10 mouse cellular contexts compared by ENCODE assay signal in genomic region chr8:72323131-72323725, GRCm38 (mm10). TPM values are rescaled to one million over a fixed set of nuclear protein-coding genes. Genes with fewer than 3 reads are reported as not detected.
DNase-seq lines count a peak whose midpoint lies in the region; ATAC-seq and TF ChIP-seq lines count a peak whose summit lies in the region.
"Had no signal": no experiment of that assay in that cellular context is flagged by ENCODE, and none has a peak within 500 bp of the region (broad histone marks: within the 10 kb centered on the region; RNA-seq: fewer than 3 reads in every experiment).

No protein-coding gene starts in this region.

- no peak for DNase-seq in gastrocnemius, adult 2 months
- no peak for DNase-seq in gastrocnemius, postnatal 10 days
- peak; percentile 56 for DNase-seq in induced T-regulatory cell, adult 2 months (ENCODE audit: low read depth)
- DNase-seq in cerebellum, adult 9-10 months: no peak
- no peak for DNase-seq in gastrocnemius, postnatal 14 days

- peak overlapping the region; percentile 77 for H3K4me3 ChIP-seq in gastrocnemius, adult 2 months
- no peak overlapping the region for H3K4me3 ChIP-seq in liver, embryonic 15.5 days (replicated peaks)
- no peak overlapping the region for H3K4me3 ChIP-seq in liver, embryonic 12.5 days
- no peak overlapping the region for H3K4me3 ChIP-seq in bone marrow, adult 2 months (replicated peaks; ENCODE audit: control insufficient read depth, low read depth, low read length)
- H3K4me3 ChIP-seq: kidney, embryonic 15.5 days; lung, embryonic 15.5 days had no signal

- no peaks in the 10 kb centered on the region for H3K9me3 ChIP-seq in liver, embryonic 15.5 days (replicated peaks)
- H3K9me3 ChIP-seq in liver, embryonic 12.5 days (replicated peaks): no peaks in the 10 kb centered on the region
- H3K9me3 ChIP-seq: kidney, embryonic 15.5 days; lung, embryonic 15.5 days had no signal

- intact Hi-C loops in gastrocnemius, adult 2 months (cut with DNase I): loop anchor here (5.0 kb wide), 1 partner anchor 44 kb away; no protein-coding TSS in a partner anchor
- intact Hi-C loops in gastrocnemius, postnatal 14 days (cut with DNase I; ENCODE audit: low total_unique reads): no loop called here

- WGBS in liver, embryonic 15.5 days (ENCODE audit: insufficient replicate concordance): 42% methylated on average over 6 of the region's 6 CpGs
- 41% methylated on average over 6 of the region's 6 CpGs for WGBS in liver, embryonic 12.5 days (ENCODE audit: insufficient replicate concordance)
- WGBS in bone marrow, adult 2 months: 59% methylated on average over 6 of the region's 6 CpGs

- H3K9ac ChIP-seq in liver, embryonic 15.5 days: no peak overlapping the region
- no peak overlapping the region for H3K9ac ChIP-seq in liver, embryonic 12.5 days
- H3K9ac ChIP-seq: kidney, embryonic 15.5 days; lung, embryonic 15.5 days had no signal

- H3K36me3 ChIP-seq in liver, embryonic 15.5 days (replicated peaks): no peaks in the 10 kb centered on the region
- no peaks in the 10 kb centered on the region for H3K36me3 ChIP-seq in liver, embryonic 12.5 days
- H3K36me3 ChIP-seq: kidney, embryonic 15.5 days; lung, embryonic 15.5 days had no signal

- peak overlapping the region; percentile 94 for H3K27ac ChIP-seq in gastrocnemius, adult 2 months
- no peak overlapping the region for H3K27ac ChIP-seq in liver, embryonic 15.5 days (replicated peaks)
- H3K27ac ChIP-seq in liver, embryonic 12.5 days: no peak overlapping the region
- peak overlapping the region; percentile 57 for H3K27ac ChIP-seq in bone marrow, adult 2 months (ENCODE audit: control insufficient read depth, insufficient read depth, low read depth, low read length, poor library complexity)
- H3K27ac ChIP-seq: kidney, embryonic 15.5 days; lung, embryonic 15.5 days had no signal

- H3K4me1 ChIP-seq in liver, embryonic 15.5 days (replicated peaks): peaks cover 40% of the 10 kb centered on the region
- H3K4me1 ChIP-seq in liver, embryonic 12.5 days: peaks cover 34% of the 10 kb centered on the region
- H3K4me1 ChIP-seq in bone marrow, adult 2 months (ENCODE audit: control insufficient read depth, insufficient read depth, low read length): peaks cover 1% of the 10 kb centered on the region; the same call in 1 of the 2 replicates

- peaks cover 50% of the 10 kb centered on the region for H3K27me3 ChIP-seq in liver, embryonic 15.5 days
- H3K27me3 ChIP-seq in liver, embryonic 12.5 days (replicated peaks): peaks cover 69% of the 10 kb centered on the region

- TF ChIP-seq CTCF in gastrocnemius, adult 2 months (IDR thresholded peaks at IDR 0.05): no peak
- no peak for TF ChIP-seq CTCF in bone marrow, adult 2 months (IDR thresholded peaks at IDR 0.05; ENCODE audit: control insufficient read depth, insufficient read depth, low read length)

- 0 out of 2 replicates have a peak overlapping the region, but pooled peaks have one; percentile 18 for H3K4me2 ChIP-seq in liver, embryonic 15.5 days
- H3K4me2 ChIP-seq in liver, embryonic 12.5 days: no peak overlapping the region

- no peak for ATAC-seq in liver, embryonic 15.5 days (ENCODE audit: insufficient read depth)
- no peak for ATAC-seq in liver, embryonic 12.5 days

- no peak for TF ChIP-seq POLR2A in bone marrow, adult 2 months (IDR thresholded peaks at IDR 0.05; ENCODE audit: borderline replicate concordance, control insufficient read depth, low read depth, low read length)

RNA-seq across cellular contexts. Expression of gene Klf2, which starts 4.4 kb away (rescaled TPM):
- total RNA-seq in gastrocnemius, adult 2 months (2021): 10 to 100 TPM in 1 of 2 experiments, 1 to 10 TPM in 1; 9.1 to 38.9 TPM
- 10 to 100 TPM; 25.2 to 31.9 TPM for total RNA-seq in gastrocnemius, postnatal 10 days (2021)
- polyA plus RNA-seq in liver, embryonic 15.5 days (2015; fragmentation: Nextera tagmentation; extraction: Ambion mirVana): 2.6 and 3.1 TPM in 2 replicates
- polyA plus RNA-seq in liver, embryonic 12.5 days (2016; fragmentation: Nextera tagmentation; extraction: Ambion mirVana): 5.7 and 6.0 TPM in 2 replicates
- polyA plus RNA-seq in bone marrow, adult 2 months (2011; ENCODE audit: insufficient read depth, insufficient read length, low replicate concordance, missing spikeins): 123 and 179 TPM in 2 replicates
- 10 to 100 TPM; 19.1 to 24.1 TPM for total RNA-seq in gastrocnemius, postnatal 14 days (2021)

RNA-seq across cellular contexts. Expression of gene Gm10282, which starts 18.2 kb away (rescaled TPM):
- 1 to 10 TPM; 2.8 to 4.8 TPM for total RNA-seq in gastrocnemius, adult 2 months (2021)
- 10 to 100 TPM; 14.2 to 15.8 TPM for total RNA-seq in gastrocnemius, postnatal 10 days (2021)
- 4.9 and 7.2 TPM in 2 replicates for polyA plus RNA-seq in liver, embryonic 15.5 days (2015; fragmentation: Nextera tagmentation; extraction: Ambion mirVana)
- polyA plus RNA-seq in liver, embryonic 12.5 days (2016; fragmentation: Nextera tagmentation; extraction: Ambion mirVana): 10.1 and 10.3 TPM in 2 replicates
- 514 and 1,002 TPM in 2 replicates for polyA plus RNA-seq in bone marrow, adult 2 months (2011; ENCODE audit: insufficient read depth, insufficient read length, low replicate concordance, missing spikeins)
- total RNA-seq in gastrocnemius, postnatal 14 days (2021): 1 to 10 TPM; 5.1 to 7.5 TPM

Comparison
In these comparisons a context has a peak if more than half of its experiments do, and no peak if none do; other contexts are left out.
1. H3K27ac ChIP-seq: peak in gastrocnemius, adult 2 months (single experiment) and bone marrow, adult 2 months (single experiment); none in liver, embryonic 15.5 days (single experiment) and liver, embryonic 12.5 days (single experiment).